Mouse (Mus musculus): ENCODE results near the gene A3galt2. TPM values are rescaled to one million over a fixed set of nuclear protein-coding genes. Genes with fewer than 3 reads are reported as not detected.
A peak's percentile ranks its signal among the peaks of the same experiment; 100 is the strongest.

A3galt2 gene
- polyA plus RNA-seq, 2 experiments = 0.04 to 0.06 TPM

GRCm38 (mm10) chr4:128753571-128753970 is 1.6 kb upstream of the A3galt2 start:
- no peak overlapping the region for H3K4me2 ChIP-seq (ENCODE audit: low read depth)
- H3K36me3 ChIP-seq (replicated peaks; ENCODE audit: control insufficient read depth, insufficient read depth, low read depth) = peaks cover 32% of the 10 kb centered on the region
- ATAC-seq (ENCODE audit: insufficient read depth) (no peak), DNase-seq (ENCODE audit: low read depth in 3 of 3, low spot score in 3 of 3) (no peak)
- no peak overlapping the region for H3K4me3 ChIP-seq (ENCODE audit: insufficient read depth in 1 of 2, low read depth in 2 of 2, low read length in 2 of 2)
- 91% methylated on average over 7 of the region's 7 CpGs for WGBS (ENCODE audit: insufficient replicate concordance)
- no peak for TF ChIP-seq EP300 (IDR thresholded peaks at IDR 0.05; ENCODE audit: low read depth)
- TF ChIP-seq CTCF (IDR thresholded peaks at IDR 0.05; ENCODE audit: low read depth) = no peak
- H3K27me3 ChIP-seq (ENCODE audit: control insufficient read depth, insufficient read depth, low read length) = no peaks in the 10 kb centered on the region
- no peaks in the 10 kb centered on the region for H3K4me1 ChIP-seq (replicated peaks; ENCODE audit: control insufficient read depth in 2 of 2, insufficient read depth in 2 of 2, low read length in 1 of 2)
- no peak overlapping the region for H3K27ac ChIP-seq
- H3K9me3 ChIP-seq (ENCODE audit: control insufficient read depth, low read length) = no peaks in the 10 kb centered on the region
- no peak overlapping the region for H3K9ac ChIP-seq (replicated peaks)

DNA sequence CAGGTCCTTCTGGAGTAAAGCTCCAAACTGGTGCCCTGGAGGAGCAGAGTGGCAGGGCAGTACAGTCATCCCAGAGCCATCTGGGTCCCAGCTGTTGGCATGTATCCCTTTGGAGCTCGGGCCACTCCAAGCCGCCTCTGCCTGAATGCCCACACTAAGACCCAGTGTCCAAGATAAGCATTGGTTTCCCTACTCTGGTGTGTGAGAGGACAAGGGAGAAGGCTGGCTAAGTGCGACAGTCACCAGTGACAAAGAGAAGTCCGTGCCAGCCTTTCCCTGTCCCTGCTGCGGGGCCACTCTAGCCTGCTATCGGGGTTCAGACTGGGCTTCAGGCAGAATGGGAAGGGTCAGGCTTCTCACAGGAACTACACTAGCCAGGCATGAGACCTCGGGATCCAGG is 736 bp downstream of the A3galt2 start:
- ATAC-seq (ENCODE audit: insufficient read depth) (no peak), DNase-seq (ENCODE audit: low read depth in 3 of 3, low spot score in 3 of 3) (no peak)
- 69% methylated on average over 7 of the region's 7 CpGs for WGBS (ENCODE audit: insufficient replicate concordance)
- Histone ChIP-seq H3K4me2 (ENCODE audit: low read depth) (no peak overlapping the region), H3K4me1 (replicated peaks; ENCODE audit: control insufficient read depth in 2 of 2, insufficient read depth in 2 of 2, low read length in 1 of 2) (peaks cover 8 to 11% of the 10 kb centered on the region in 2 experiments), H3K36me3 (replicated peaks; ENCODE audit: control insufficient read depth, insufficient read depth, low read depth) (peaks cover 17% of the 10 kb centered on the region), H3K9me3 (ENCODE audit: control insufficient read depth, low read length) (no peaks in the 10 kb centered on the region), H3K27me3 (ENCODE audit: control insufficient read depth, insufficient read depth, low read length) (no peaks in the 10 kb centered on the region), H3K9ac (replicated peaks) (no peak overlapping the region), H3K4me3 (ENCODE audit: insufficient read depth in 1 of 2, low read depth in 2 of 2, low read length in 2 of 2) (no peak overlapping the region), H3K27ac (no peak overlapping the region)
- TF ChIP-seq EP300 (IDR thresholded peaks at IDR 0.05; ENCODE audit: low read depth) (no peak), CTCF (IDR thresholded peaks at IDR 0.05; ENCODE audit: low read depth) (no peak)

DNA sequence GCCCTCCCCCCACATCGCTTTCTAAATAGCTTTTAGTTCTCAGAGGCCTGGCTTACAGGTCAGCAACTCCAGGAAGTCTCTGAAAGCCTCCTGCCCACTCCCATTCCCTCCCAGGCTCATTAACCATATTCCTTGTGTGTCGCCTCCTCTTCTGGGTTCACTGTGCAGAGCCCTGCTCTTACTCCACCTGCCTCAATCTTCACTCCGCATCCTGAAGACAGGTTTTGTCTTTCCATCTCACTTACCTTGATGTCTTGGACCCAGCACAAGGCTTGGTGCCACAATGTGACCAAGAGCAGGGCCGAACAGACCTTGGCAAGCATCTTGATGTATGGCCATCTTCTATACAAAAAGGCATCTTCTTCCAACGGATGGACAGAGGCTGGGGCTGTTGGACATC is 4.0 kb downstream of the A3galt2 start:
- no peak for DNase-seq (ENCODE audit: low read depth in 3 of 3, low spot score in 3 of 3)
- no peak overlapping the region for H3K4me2 ChIP-seq (ENCODE audit: low read depth)
- 77% methylated on average over 5 of the region's 5 CpGs for WGBS (ENCODE audit: insufficient replicate concordance)
- no peaks in the 10 kb centered on the region for H3K27me3 ChIP-seq (ENCODE audit: control insufficient read depth, insufficient read depth, low read length)
- no peak for ATAC-seq (ENCODE audit: insufficient read depth)
- no peak overlapping the region for H3K27ac ChIP-seq
- no peaks in the 10 kb centered on the region for H3K9me3 ChIP-seq (ENCODE audit: control insufficient read depth, low read length)
- no peak for TF ChIP-seq EP300 (IDR thresholded peaks at IDR 0.05; ENCODE audit: low read depth)
- no peak for TF ChIP-seq CTCF (IDR thresholded peaks at IDR 0.05; ENCODE audit: low read depth)
- no peak overlapping the region for H3K9ac ChIP-seq (replicated peaks)
- peaks cover 8 to 11% of the 10 kb centered on the region in 2 experiments for H3K4me1 ChIP-seq (replicated peaks; ENCODE audit: control insufficient read depth in 2 of 2, insufficient read depth in 2 of 2, low read length in 1 of 2)
- no peak overlapping the region for H3K4me3 ChIP-seq (ENCODE audit: insufficient read depth in 1 of 2, low read depth in 2 of 2, low read length in 2 of 2)
- H3K36me3 ChIP-seq (replicated peaks; ENCODE audit: control insufficient read depth, insufficient read depth, low read depth) = no peaks in the 10 kb centered on the region

GRCm38 (mm10) chr4:128760029-128760428 is 4.9 kb downstream of the A3galt2 start:
- peak; percentile 79 for TF ChIP-seq EP300 (IDR thresholded peaks at IDR 0.05; ENCODE audit: low read depth)
- no peak for TF ChIP-seq CTCF (IDR thresholded peaks at IDR 0.05; ENCODE audit: low read depth)
- H3K9ac ChIP-seq (replicated peaks) = no peak overlapping the region
- ATAC-seq (ENCODE audit: insufficient read depth) (peak; percentile 88), DNase-seq (ENCODE audit: low read depth in 3 of 3, low spot score in 3 of 3) (peak; percentile 38 to 52 (median 48))
- no peaks in the 10 kb centered on the region for H3K36me3 ChIP-seq (replicated peaks; ENCODE audit: control insufficient read depth, insufficient read depth, low read depth)
- no peak overlapping the region for H3K27ac ChIP-seq
- peak overlapping the region; percentile 19; the same call in 1 of the 2 replicates for H3K4me2 ChIP-seq (ENCODE audit: low read depth)
- no peaks in the 10 kb centered on the region for H3K9me3 ChIP-seq (ENCODE audit: control insufficient read depth, low read length)
- H3K4me1 ChIP-seq (replicated peaks; ENCODE audit: control insufficient read depth in 2 of 2, insufficient read depth in 2 of 2, low read length in 1 of 2) = peaks cover 8 to 11% of the 10 kb centered on the region in 2 experiments
- 19% methylated on average over 6 of the region's 6 CpGs for WGBS (ENCODE audit: insufficient replicate concordance)
- no peak overlapping the region for H3K4me3 ChIP-seq (ENCODE audit: insufficient read depth in 1 of 2, low read depth in 2 of 2, low read length in 2 of 2)
- H3K27me3 ChIP-seq (ENCODE audit: control insufficient read depth, insufficient read depth, low read length) = no peaks in the 10 kb centered on the region

- H3K27ac ChIP-seq = no peak overlapping the region
- no peak for ATAC-seq (ENCODE audit: insufficient read depth)
- WGBS (ENCODE audit: insufficient replicate concordance) = 81% methylated on average over 20 of the region's 20 CpGs
- TF ChIP-seq EP300 (IDR thresholded peaks at IDR 0.05; ENCODE audit: low read depth) (no peak), CTCF (IDR thresholded peaks at IDR 0.05; ENCODE audit: low read depth) (no peak)
- no peaks in the 10 kb centered on the region for H3K9me3 ChIP-seq (ENCODE audit: control insufficient read depth, low read length)
- no peak for DNase-seq (ENCODE audit: low read depth in 3 of 3, low spot score in 3 of 3)
- H3K4me1 ChIP-seq (replicated peaks; ENCODE audit: control insufficient read depth in 2 of 2, insufficient read depth in 2 of 2, low read length in 1 of 2) = no peaks in the 10 kb centered on the region; a peak in 1 of 4 replicates
- no peak overlapping the region for H3K4me3 ChIP-seq (ENCODE audit: insufficient read depth in 1 of 2, low read depth in 2 of 2, low read length in 2 of 2)
- no peak overlapping the region for H3K4me2 ChIP-seq (ENCODE audit: low read depth)
- no peak overlapping the region for H3K9ac ChIP-seq (replicated peaks)
- H3K36me3 ChIP-seq (replicated peaks; ENCODE audit: control insufficient read depth, insufficient read depth, low read depth) = no peaks in the 10 kb centered on the region
- no peaks in the 10 kb centered on the region for H3K27me3 ChIP-seq (ENCODE audit: control insufficient read depth, insufficient read depth, low read length)
Observed at GRCm38 (mm10) chr4:128766929-128767328, 11.8 kb downstream of the A3galt2 start.
